Mouse (Mus musculus): ENCODE results near the gene Psma3. TPM values are rescaled to one million over a fixed set of nuclear protein-coding genes. Genes with fewer than 3 reads are reported as not detected.
A peak's percentile ranks its signal among the peaks of the same experiment; 100 is the strongest.

The Psma3 gene
- polyA plus RNA-seq, 1 experiment from 2014 or later = 453 TPM

DNA sequence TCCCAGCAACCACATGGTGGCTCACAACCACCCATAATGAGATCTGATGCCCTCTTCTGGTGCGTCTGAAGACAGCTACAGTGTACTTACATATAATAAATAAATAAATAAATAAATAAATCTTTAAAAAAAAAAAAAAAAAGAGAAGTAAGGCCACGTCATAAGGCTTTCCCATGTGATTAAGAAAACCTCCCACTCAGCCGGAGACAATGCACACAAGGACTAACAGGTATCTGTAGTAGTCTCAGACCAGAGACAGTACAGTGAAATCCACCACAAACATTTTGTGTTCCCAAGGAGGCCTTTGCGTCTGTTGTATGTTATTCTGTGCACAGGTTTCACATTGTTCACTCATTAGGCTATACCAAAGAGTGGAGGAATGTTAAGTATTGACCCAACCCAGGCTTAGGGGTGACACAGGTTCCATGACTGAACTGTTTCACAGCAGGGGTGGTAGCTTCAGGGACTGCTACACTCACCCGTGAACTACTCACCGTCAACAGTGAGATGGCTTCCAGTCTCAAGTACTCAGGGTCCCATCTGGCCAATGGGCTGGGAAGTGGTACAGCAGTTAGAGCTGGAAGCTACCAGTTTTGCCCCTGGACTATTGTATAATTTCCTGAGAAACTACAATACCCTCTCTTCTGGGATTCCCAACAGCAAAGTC is 29.5 kb downstream of the Psma3 start:
- Histone ChIP-seq H3K4me1 (peaks cover 42% of the 10 kb centered on the region), H3K27ac (replicated peaks) (no peak overlapping the region), H3K36me3 (peaks cover 69% of the 10 kb centered on the region), H3K9ac (no peak overlapping the region), H3K9me3 (no peaks in the 10 kb centered on the region), H3K4me3 (no peak overlapping the region), H3K4me2 (no peak overlapping the region), H3K27me3 (replicated peaks) (no peaks in the 10 kb centered on the region)
- WGBS = 88% methylated on average over 5 of the region's 6 CpGs
- ATAC-seq (ENCODE audit: extremely low read depth, insufficient number of reproducible peaks, low FRiP score, low TSS enrichment) = no peak

GRCm38 (mm10) chr12:71006141-71006540 is 31.7 kb downstream of the Psma3 start:
- 95% methylated on average over 6 of the region's 6 CpGs for WGBS
- Histone ChIP-seq H3K4me3 (no peak overlapping the region), H3K36me3 (peaks cover 83% of the 10 kb centered on the region), H3K4me2 (no peak overlapping the region), H3K27ac (replicated peaks) (no peak overlapping the region), H3K27me3 (replicated peaks) (no peaks in the 10 kb centered on the region), H3K4me1 (peaks cover 39% of the 10 kb centered on the region), H3K9me3 (no peaks in the 10 kb centered on the region), H3K9ac (no peak overlapping the region)
- no peak for ATAC-seq (ENCODE audit: extremely low read depth, insufficient number of reproducible peaks, low FRiP score, low TSS enrichment)

DNA sequence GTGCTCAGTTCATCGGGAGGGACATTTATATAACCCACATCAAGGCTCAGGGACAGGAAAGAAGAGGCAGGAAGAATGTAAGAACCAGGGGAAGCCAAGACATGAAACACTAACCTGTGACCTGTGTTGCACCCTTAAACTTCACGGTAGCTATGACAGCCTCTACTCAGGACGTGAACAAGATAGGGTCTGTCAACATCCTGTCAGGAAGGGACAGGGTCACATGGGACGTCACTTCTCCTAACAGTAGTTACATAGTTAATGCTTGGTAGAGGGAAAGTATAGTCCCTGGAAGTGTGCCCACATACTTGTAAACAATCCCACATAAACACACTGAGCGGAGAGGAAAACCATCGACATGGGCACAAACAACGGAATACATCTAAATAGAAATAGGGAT is 32.5 kb downstream of the Psma3 start:
- WGBS = 58% methylated on average over 7 of the region's 7 CpGs
- Histone ChIP-seq H3K27me3 (replicated peaks) (no peaks in the 10 kb centered on the region), H3K27ac (replicated peaks) (no peak overlapping the region), H3K4me3 (no peak overlapping the region), H3K36me3 (peaks cover 78% of the 10 kb centered on the region), H3K9me3 (no peaks in the 10 kb centered on the region), H3K4me2 (no peak overlapping the region), H3K9ac (no peak overlapping the region), H3K4me1 (peaks cover 39% of the 10 kb centered on the region)
- ATAC-seq (ENCODE audit: extremely low read depth, insufficient number of reproducible peaks, low FRiP score, low TSS enrichment) = no peak

DNA sequence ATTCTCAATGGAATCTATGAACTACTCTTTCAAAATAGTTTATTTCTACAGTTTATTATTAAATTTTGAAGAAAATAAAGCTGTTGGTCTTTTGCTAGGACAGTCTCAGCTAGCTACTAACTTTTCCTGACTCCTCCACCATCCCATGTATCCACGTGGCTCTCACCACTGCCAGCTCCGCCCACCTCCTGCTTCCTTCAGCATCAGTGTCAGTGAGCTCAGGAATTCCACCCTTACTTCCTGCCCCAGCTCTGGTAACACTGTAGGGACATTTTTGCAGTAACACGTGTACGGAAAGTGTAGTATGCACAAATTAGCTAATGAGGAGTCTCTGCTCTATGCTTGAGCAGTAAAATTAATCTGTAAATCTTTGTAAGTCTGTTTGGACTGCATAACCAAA is 35.3 kb downstream of the Psma3 start:
- Histone ChIP-seq H3K4me3 (no peak overlapping the region), H3K4me2 (no peak overlapping the region), H3K9me3 (no peaks in the 10 kb centered on the region), H3K4me1 (peaks cover 62% of the 10 kb centered on the region), H3K36me3 (peaks cover 71% of the 10 kb centered on the region), H3K9ac (no peak overlapping the region), H3K27ac (replicated peaks) (peak overlapping the region; percentile 63; the same call in 1 of the 2 replicates), H3K27me3 (replicated peaks) (no peaks in the 10 kb centered on the region)
- no peak for ATAC-seq (ENCODE audit: extremely low read depth, insufficient number of reproducible peaks, low FRiP score, low TSS enrichment)
- 36% methylated on average over 4 of the region's 4 CpGs for WGBS

DNA sequence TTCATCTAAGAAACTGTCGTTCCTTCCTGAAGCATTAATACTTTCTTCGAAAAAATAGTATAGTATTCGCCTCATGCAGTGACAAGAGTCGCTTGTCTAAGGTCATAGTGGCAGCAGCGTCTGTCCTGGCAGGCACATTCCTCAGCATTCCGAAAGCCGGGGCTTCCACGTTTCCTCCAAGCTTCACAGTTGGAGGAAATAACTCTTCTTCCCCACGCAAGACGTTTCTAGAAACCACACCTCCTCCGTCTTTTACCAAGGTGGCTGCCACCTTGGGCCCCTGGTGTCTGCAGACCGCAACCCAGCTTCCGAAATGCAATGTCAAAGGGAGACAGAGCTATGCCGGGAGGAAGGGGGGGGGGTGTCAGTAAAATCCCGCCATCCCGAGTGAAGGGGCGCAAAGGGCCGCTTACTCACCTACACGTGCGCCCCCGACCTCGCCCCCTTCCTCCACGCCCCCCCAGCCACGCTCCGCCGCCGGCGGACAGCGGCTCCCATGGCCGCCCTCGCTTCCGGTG is 40.5 kb downstream of the Psma3 start:
- peak overlapping the region; percentile 83 for H3K4me2 ChIP-seq
- no peaks in the 10 kb centered on the region for H3K9me3 ChIP-seq
- peak overlapping the region; percentile 92 for H3K9ac ChIP-seq
- H3K36me3 ChIP-seq = peaks cover 30% of the 10 kb centered on the region
- H3K4me3 ChIP-seq = peak overlapping the region; percentile 98
- under 1% methylated on average over 32 of the region's 32 CpGs for WGBS
- peak overlapping the region; percentile 99 for H3K27ac ChIP-seq (replicated peaks)
- H3K27me3 ChIP-seq (replicated peaks) = no peaks in the 10 kb centered on the region
- H3K4me1 ChIP-seq = peaks cover 46% of the 10 kb centered on the region
- peak; percentile 53 for ATAC-seq (ENCODE audit: extremely low read depth, insufficient number of reproducible peaks, low FRiP score, low TSS enrichment)

- Histone ChIP-seq H3K36me3 (peaks cover 31% of the 10 kb centered on the region), H3K4me3 (peak within 1 kb of the TSS; percentile 98), H3K27me3 (replicated peaks) (no peaks in the 10 kb centered on the region), H3K9ac (peak within 1 kb of the TSS; percentile 96), H3K27ac (replicated peaks) (peak within 1 kb of the TSS; percentile 99), H3K4me2 (peak within 1 kb of the TSS; percentile 83), H3K4me1 (peaks cover 40% of the 10 kb centered on the region), H3K9me3 (no peaks in the 10 kb centered on the region)
- WGBS = under 1% methylated on average over 61 of the region's 61 CpGs
- ATAC-seq (ENCODE audit: extremely low read depth, insufficient number of reproducible peaks, low FRiP score, low TSS enrichment) = peak; percentile 97
Measured at GRCm38 (mm10) chr12:71015363-71016210, 41.2 kb downstream of the Psma3 start, which contains the start of gene Arid4a. Gene Arid4a, plus strand, starts transcription at chr12:71015990.

DNA sequence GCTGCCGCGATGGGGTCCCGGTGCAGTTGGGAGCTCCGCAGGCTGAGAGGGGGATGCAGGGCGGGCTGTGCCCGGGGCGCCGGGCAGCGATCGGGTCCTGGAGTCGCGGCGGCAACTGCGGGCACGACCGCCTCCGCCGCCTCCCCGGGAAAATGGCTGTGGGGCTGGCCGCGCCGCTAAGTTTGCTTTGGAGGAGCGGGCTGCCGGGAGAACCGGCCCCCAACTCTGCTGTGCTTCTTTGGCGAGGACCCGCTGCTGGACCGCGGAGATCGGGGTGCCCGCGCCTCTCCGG is 41.7 kb downstream of the Psma3 start:
- Histone ChIP-seq H3K4me2 (peak overlapping the region; percentile 76), H3K9ac (peak overlapping the region; percentile 96), H3K27ac (replicated peaks) (peak overlapping the region; percentile 97), H3K4me3 (peak overlapping the region; percentile 98), H3K36me3 (peaks cover 37% of the 10 kb centered on the region), H3K4me1 (peaks cover 40% of the 10 kb centered on the region), H3K9me3 (no peaks in the 10 kb centered on the region), H3K27me3 (replicated peaks) (no peaks in the 10 kb centered on the region)
- under 1% methylated on average over 33 of the region's 33 CpGs for WGBS
- ATAC-seq (ENCODE audit: extremely low read depth, insufficient number of reproducible peaks, low FRiP score, low TSS enrichment) = no peak

DNA sequence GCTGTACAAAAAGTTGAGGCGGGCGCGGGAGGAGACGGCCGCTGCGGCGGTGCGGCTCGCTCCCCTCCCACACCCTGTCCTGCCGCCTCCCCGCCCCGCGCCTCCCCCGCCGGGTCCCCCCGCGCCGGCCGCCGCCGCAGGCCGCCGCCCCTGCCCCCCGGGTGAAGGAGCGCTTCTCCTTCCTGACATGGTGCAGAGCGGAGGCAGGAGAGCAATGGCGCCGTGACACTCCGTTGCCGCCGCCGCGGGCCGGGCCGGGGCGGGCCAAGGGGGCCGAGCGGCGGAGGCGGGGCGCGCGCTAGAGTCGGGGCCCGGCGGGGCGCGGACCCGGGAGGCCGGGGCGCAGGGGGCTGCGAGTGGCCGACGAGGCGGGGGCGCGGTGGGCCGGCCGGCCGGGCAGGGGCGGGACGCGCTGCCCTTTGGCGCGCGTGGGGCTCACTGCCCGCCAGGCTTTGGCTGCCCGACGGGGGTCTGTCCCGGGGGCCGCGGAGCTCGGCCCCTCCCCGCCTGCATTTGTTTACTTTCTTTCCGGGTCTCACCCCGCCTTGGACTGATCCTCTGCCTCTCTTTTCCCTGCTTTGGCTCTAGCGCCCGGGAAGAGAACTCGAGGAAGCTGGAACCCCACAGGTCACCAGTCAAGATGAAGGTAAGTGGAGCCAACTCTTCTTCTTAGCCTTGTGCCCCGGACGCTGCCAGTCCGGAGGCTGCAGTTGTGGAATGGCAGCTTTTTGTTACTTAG is 42.3 kb downstream of the Psma3 start:
- peak; percentile 22 for ATAC-seq (ENCODE audit: extremely low read depth, insufficient number of reproducible peaks, low FRiP score, low TSS enrichment)
- peak overlapping the region; percentile 76 for H3K4me2 ChIP-seq
- peak overlapping the region; percentile 98 for H3K4me3 ChIP-seq
- H3K27me3 ChIP-seq (replicated peaks) = no peaks in the 10 kb centered on the region
- H3K9me3 ChIP-seq = no peaks in the 10 kb centered on the region
- H3K4me1 ChIP-seq = peaks cover 40% of the 10 kb centered on the region
- peaks cover 42% of the 10 kb centered on the region for H3K36me3 ChIP-seq
- peak overlapping the region; percentile 97 for H3K27ac ChIP-seq (replicated peaks)
- H3K9ac ChIP-seq = peak overlapping the region; percentile 96
- WGBS = 1% methylated on average over 76 of the region's 82 CpGs

- H3K4me2 ChIP-seq = peak overlapping the region; percentile 76
- H3K9me3 ChIP-seq = no peaks in the 10 kb centered on the region
- H3K4me3 ChIP-seq = peak overlapping the region; percentile 98
- H3K27ac ChIP-seq (replicated peaks) = peak overlapping the region; percentile 97
- peaks cover 42% of the 10 kb centered on the region for H3K36me3 ChIP-seq
- H3K9ac ChIP-seq = peak overlapping the region; percentile 96
- no peak for ATAC-seq (ENCODE audit: extremely low read depth, insufficient number of reproducible peaks, low FRiP score, low TSS enrichment)
- H3K27me3 ChIP-seq (replicated peaks) = no peaks in the 10 kb centered on the region
- peaks cover 34% of the 10 kb centered on the region for H3K4me1 ChIP-seq
- 9% methylated on average over 5 of the region's 5 CpGs for WGBS
Measured at GRCm38 (mm10) chr12:71017242-71017571, 42.8 kb downstream of the Psma3 start.

DNA sequence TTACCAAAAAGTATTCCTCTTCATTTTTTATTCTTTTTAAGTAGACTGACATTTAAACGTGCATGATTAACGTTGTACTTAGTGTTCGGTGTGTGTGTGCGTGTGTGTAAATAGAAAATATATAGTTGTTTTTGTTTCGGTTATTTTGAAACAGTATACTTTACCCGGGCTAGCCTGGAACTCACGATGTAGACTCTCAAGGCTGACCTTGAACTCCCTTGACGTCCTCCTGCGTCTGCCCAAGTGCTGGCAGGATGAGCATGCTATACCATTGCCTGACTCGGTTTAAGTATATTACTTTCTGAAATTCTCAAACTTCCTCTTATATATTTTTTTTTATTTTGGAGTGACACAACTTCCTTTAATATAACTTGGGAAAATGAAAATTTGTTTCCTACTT is 43.4 kb downstream of the Psma3 start:
- peak overlapping the region; percentile 76 for H3K4me2 ChIP-seq
- no peak overlapping the region for H3K27ac ChIP-seq (replicated peaks)
- peak overlapping the region; percentile 96 for H3K9ac ChIP-seq
- peak overlapping the region; percentile 98 for H3K4me3 ChIP-seq
- no peaks in the 10 kb centered on the region for H3K27me3 ChIP-seq (replicated peaks)
- ATAC-seq (ENCODE audit: extremely low read depth, insufficient number of reproducible peaks, low FRiP score, low TSS enrichment) = no peak
- 76% methylated on average over 10 of the region's 10 CpGs for WGBS
- H3K4me1 ChIP-seq = peaks cover 30% of the 10 kb centered on the region
- peaks cover 44% of the 10 kb centered on the region for H3K36me3 ChIP-seq
- no peaks in the 10 kb centered on the region for H3K9me3 ChIP-seq

- Histone ChIP-seq H3K27ac (replicated peaks) (no peak overlapping the region), H3K4me2 (no peak overlapping the region), H3K4me3 (no peak overlapping the region), H3K9me3 (no peaks in the 10 kb centered on the region), H3K36me3 (peaks cover 50% of the 10 kb centered on the region), H3K4me1 (peaks cover 18% of the 10 kb centered on the region), H3K27me3 (replicated peaks) (no peaks in the 10 kb centered on the region), H3K9ac (no peak overlapping the region)
- no peak for ATAC-seq (ENCODE audit: extremely low read depth, insufficient number of reproducible peaks, low FRiP score, low TSS enrichment)
- 83% methylated on average over 8 of the region's 8 CpGs for WGBS
Measured at GRCm38 (mm10) chr12:71019211-71019610, 44.8 kb downstream of the Psma3 start.
